Mouse (Mus musculus): ENCODE results near the gene Pheta1. TPM values are rescaled to one million over a fixed set of nuclear protein-coding genes. Genes with fewer than 3 reads are reported as not detected.
A peak's percentile ranks its signal among the peaks of the same experiment; 100 is the strongest.

Gene Pheta1
- polyA plus RNA-seq, 1 experiment from 2014 or later: 4.8 TPM

GRCm38 (mm10) chr5:121831002-121831601 is 17.7 kb upstream of the Pheta1 start:
- no peak overlapping the region for H3K27ac ChIP-seq (ENCODE audit: low read depth)
- no peak for ATAC-seq
- H3K27me3 ChIP-seq (ENCODE audit: insufficient read depth, low read length): no peaks in the 10 kb centered on the region
- peaks cover 32% of the 10 kb centered on the region for H3K36me3 ChIP-seq (replicated peaks; ENCODE audit: insufficient read depth, low read length)
- no peak overlapping the region for H3K4me2 ChIP-seq (ENCODE audit: low read depth, low read length)
- no peak for DNase-seq
- H3K4me3 ChIP-seq (ENCODE audit: low read depth, low read length): no peak overlapping the region
- 80% methylated on average over 6 of the region's 6 CpGs for WGBS (ENCODE audit: insufficient replicate concordance)
- TF ChIP-seq CTCF (IDR thresholded peaks at IDR 0.05; ENCODE audit: low read depth): no peak
- peaks cover 44% of the 10 kb centered on the region for H3K4me1 ChIP-seq (ENCODE audit: insufficient read depth)
- H3K9ac ChIP-seq (replicated peaks): no peak overlapping the region
- H3K9me3 ChIP-seq (ENCODE audit: low read length): no peaks in the 10 kb centered on the region

- TF ChIP-seq CTCF (IDR thresholded peaks at IDR 0.05; ENCODE audit: low read depth): no peak
- TF ChIP-seq EP300 (IDR thresholded peaks at IDR 0.05; ENCODE audit: low read depth): no peak
- DNase-seq: no peak
- WGBS (ENCODE audit: insufficient replicate concordance): 73% methylated on average over 6 of the region's 6 CpGs
- H3K4me1 ChIP-seq (ENCODE audit: insufficient read depth): peaks cover 50% of the 10 kb centered on the region
- H3K27ac ChIP-seq (ENCODE audit: low read depth): 0 out of 2 replicates have a peak overlapping the region, but pooled peaks have one; percentile 22
- H3K4me2 ChIP-seq (ENCODE audit: low read depth, low read length): peak overlapping the region; percentile 92
- ATAC-seq: no peak
- H3K36me3 ChIP-seq (replicated peaks; ENCODE audit: insufficient read depth, low read length): peaks cover 20% of the 10 kb centered on the region
- no peak overlapping the region for H3K4me3 ChIP-seq (ENCODE audit: low read depth, low read length)
- no peaks in the 10 kb centered on the region for H3K9me3 ChIP-seq (ENCODE audit: low read length)
- no peaks in the 10 kb centered on the region for H3K27me3 ChIP-seq (ENCODE audit: insufficient read depth, low read length)
- no peak overlapping the region for H3K9ac ChIP-seq (replicated peaks)
These were observed 16.2 kb upstream of the Pheta1 start for GRCm38 (mm10) chr5:121832376-121833155.

- no peaks in the 10 kb centered on the region for H3K27me3 ChIP-seq (ENCODE audit: insufficient read depth, low read length)
- DNase-seq (no peak), ATAC-seq (no peak)
- no peak for TF ChIP-seq CTCF (IDR thresholded peaks at IDR 0.05; ENCODE audit: low read depth)
- no peak for TF ChIP-seq EP300 (IDR thresholded peaks at IDR 0.05; ENCODE audit: low read depth)
- H3K4me1 ChIP-seq (ENCODE audit: insufficient read depth): peaks cover 53% of the 10 kb centered on the region
- peak overlapping the region; percentile 100 for H3K27ac ChIP-seq (ENCODE audit: low read depth)
- H3K4me2 ChIP-seq (ENCODE audit: low read depth, low read length): peak overlapping the region; percentile 92
- 71% methylated on average over 2 of the region's 2 CpGs for WGBS (ENCODE audit: insufficient replicate concordance)
- 0 out of 2 replicates have a peak overlapping the region, but pooled peaks have one; percentile 26 for H3K9ac ChIP-seq (replicated peaks)
- no peaks in the 10 kb centered on the region for H3K9me3 ChIP-seq (ENCODE audit: low read length)
- peak overlapping the region; percentile 90 for H3K4me3 ChIP-seq (ENCODE audit: low read depth, low read length)
- H3K36me3 ChIP-seq (replicated peaks; ENCODE audit: insufficient read depth, low read length): peaks cover 14% of the 10 kb centered on the region
These were observed 15.6 kb upstream of the Pheta1 start for GRCm38 (mm10) chr5:121833159-121833558.

- Histone ChIP-seq H3K27ac (ENCODE audit: low read depth) (peak overlapping the region; percentile 100), H3K4me3 (ENCODE audit: low read depth, low read length) (peak overlapping the region; percentile 90), H3K36me3 (replicated peaks; ENCODE audit: insufficient read depth, low read length) (peaks cover 8% of the 10 kb centered on the region), H3K4me1 (ENCODE audit: insufficient read depth) (peaks cover 54% of the 10 kb centered on the region), H3K4me2 (ENCODE audit: low read depth, low read length) (peak overlapping the region; percentile 92), H3K9ac (replicated peaks) (peak overlapping the region; percentile 97), H3K9me3 (ENCODE audit: low read length) (no peaks in the 10 kb centered on the region), H3K27me3 (ENCODE audit: insufficient read depth, low read length) (no peaks in the 10 kb centered on the region)
- DNase-seq: peak; percentile 84
- TF ChIP-seq CTCF (IDR thresholded peaks at IDR 0.05; ENCODE audit: low read depth) (peak; percentile 17; the same call in 1 of the 2 replicates), EP300 (IDR thresholded peaks at IDR 0.05; ENCODE audit: low read depth) (peak; percentile 74; the same call in 1 of the 2 replicates)
- ATAC-seq: no peak
- 18% methylated on average over 10 of the region's 10 CpGs for WGBS (ENCODE audit: insufficient replicate concordance)
These were observed 15.1 kb upstream of the Pheta1 start for GRCm38 (mm10) chr5:121833572-121834240.

- H3K27ac ChIP-seq (ENCODE audit: low read depth): peak overlapping the region; percentile 100
- peak overlapping the region; percentile 92 for H3K4me2 ChIP-seq (ENCODE audit: low read depth, low read length)
- H3K4me1 ChIP-seq (ENCODE audit: insufficient read depth): peaks cover 58% of the 10 kb centered on the region
- 36% methylated on average over 7 of the region's 7 CpGs for WGBS (ENCODE audit: insufficient replicate concordance)
- peak overlapping the region; percentile 97 for H3K9ac ChIP-seq (replicated peaks)
- H3K9me3 ChIP-seq (ENCODE audit: low read length): no peaks in the 10 kb centered on the region
- ATAC-seq (no peak), DNase-seq (no peak)
- H3K4me3 ChIP-seq (ENCODE audit: low read depth, low read length): peak overlapping the region; percentile 90
- no peaks in the 10 kb centered on the region for H3K27me3 ChIP-seq (ENCODE audit: insufficient read depth, low read length)
- TF ChIP-seq CTCF (IDR thresholded peaks at IDR 0.05; ENCODE audit: low read depth): no peak
- no peak for TF ChIP-seq EP300 (IDR thresholded peaks at IDR 0.05; ENCODE audit: low read depth)
- peaks cover 6% of the 10 kb centered on the region; the same call in 1 of the 2 replicates for H3K36me3 ChIP-seq (replicated peaks; ENCODE audit: insufficient read depth, low read length)
These were observed 14.6 kb upstream of the Pheta1 start for GRCm38 (mm10) chr5:121834241-121834606.
